Mouse (Mus musculus): Measurements from ENCODE around the gene Mpp2.

The Mpp2 gene

GRCm38 (mm10) chr11:102034887-102035286 is 53.4 kb downstream of the Mpp2 start:
- peak; percentile 95 for DNase-seq

GRCm38 (mm10) chr11:102033055-102033591 is 55.2 kb downstream of the Mpp2 start:
- DNase-seq = no peak

GRCm38 (mm10) chr11:102031149-102031548 is 57.2 kb downstream of the Mpp2 start:
- DNase-seq = peak; percentile 99

GRCm38 (mm10) chr11:102029966-102030365 is 58.3 kb downstream of the Mpp2 start:
- no peak for DNase-seq

- DNase-seq = peak; percentile 36
Observed at GRCm38 (mm10) chr11:102029304-102029703, 59.0 kb downstream of the Mpp2 start.

GRCm38 (mm10) chr11:102028087-102028816 is 60.1 kb downstream of the Mpp2 start, which contains the start of gene Mpp3:
Gene Mpp3, minus strand, starts transcription at chr11:102028461.
- peak; percentile 67 for DNase-seq

- DNase-seq = peak; percentile 78
Observed at GRCm38 (mm10) chr11:102027361-102028017, 60.8 kb downstream of the Mpp2 start.

- peak; percentile 91 for DNase-seq
Observed at GRCm38 (mm10) chr11:102026694-102027360, 61.5 kb downstream of the Mpp2 start.

GRCm38 (mm10) chr11:102025991-102026660 is 62.2 kb downstream of the Mpp2 start:
- DNase-seq = peak; percentile 71

GRCm38 (mm10) chr11:102025354-102025753 is 63.0 kb downstream of the Mpp2 start:
- no peak for DNase-seq

GRCm38 (mm10) chr11:102024875-102025274 is 63.4 kb downstream of the Mpp2 start:
- DNase-seq = no peak

- peak; percentile 95 for DNase-seq
Observed at GRCm38 (mm10) chr11:102024084-102024758, 64.1 kb downstream of the Mpp2 start.

GRCm38 (mm10) chr11:102023406-102023805 is 64.9 kb downstream of the Mpp2 start:
- DNase-seq = no peak

GRCm38 (mm10) chr11:102021196-102021595 is 67.1 kb downstream of the Mpp2 start:
- DNase-seq = no peak

GRCm38 (mm10) chr11:102019736-102020135 is 68.6 kb downstream of the Mpp2 start:
- no peak for DNase-seq

- no peak for DNase-seq
Observed at GRCm38 (mm10) chr11:102016136-102016535, 72.2 kb downstream of the Mpp2 start.

- no peak for DNase-seq
Observed at GRCm38 (mm10) chr11:102015472-102015871, 72.8 kb downstream of the Mpp2 start.

- DNase-seq = no peak
Observed at GRCm38 (mm10) chr11:102013201-102013600, 75.1 kb downstream of the Mpp2 start.

GRCm38 (mm10) chr11:102011510-102011909 is 76.8 kb downstream of the Mpp2 start:
- no peak for DNase-seq

- DNase-seq = peak; percentile 89
Observed at GRCm38 (mm10) chr11:102010140-102010539, 78.2 kb downstream of the Mpp2 start.

GRCm38 (mm10) chr11:102008954-102009637 is 79.2 kb downstream of the Mpp2 start:
- no peak for DNase-seq

GRCm38 (mm10) chr11:102008372-102008771 is 79.9 kb downstream of the Mpp2 start:
- no peak for DNase-seq
